Mouse (Mus musculus): ENCODE measurements around the gene Fbxo28. TPM values are rescaled to one million over a fixed set of nuclear protein-coding genes. Genes with fewer than 3 reads are reported as not detected.
"Not testable (repeated sequence)": the region's sequence is repeated elsewhere in the genome, so short reads cannot be mapped to it uniquely, and the experiment has no call there.

Fbxo28 gene
- total RNA-seq, 2 experiments from 2014 or later, result 20.7 to 22.5 TPM

DNA sequence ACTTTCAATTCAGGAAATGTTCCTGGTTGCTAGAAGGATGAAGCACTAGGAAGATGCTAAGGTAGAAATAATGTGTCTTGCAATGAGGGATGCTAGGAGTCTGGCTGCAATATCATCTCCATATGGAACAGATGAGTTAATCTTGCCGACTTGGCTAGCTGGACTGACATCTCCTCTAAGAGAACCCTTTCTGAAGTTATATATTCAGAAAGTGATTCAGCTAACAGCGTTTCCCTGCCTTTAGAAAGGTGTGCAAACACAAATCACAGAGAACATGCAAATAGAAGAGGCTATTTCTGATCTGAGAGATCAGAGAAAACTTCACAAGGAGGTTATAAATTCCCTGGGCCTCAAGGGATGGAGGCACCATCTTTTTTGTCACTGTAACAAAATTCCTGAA, 4.4 kb upstream of the Fbxo28 start:
- no peak for DNase-seq

DNA sequence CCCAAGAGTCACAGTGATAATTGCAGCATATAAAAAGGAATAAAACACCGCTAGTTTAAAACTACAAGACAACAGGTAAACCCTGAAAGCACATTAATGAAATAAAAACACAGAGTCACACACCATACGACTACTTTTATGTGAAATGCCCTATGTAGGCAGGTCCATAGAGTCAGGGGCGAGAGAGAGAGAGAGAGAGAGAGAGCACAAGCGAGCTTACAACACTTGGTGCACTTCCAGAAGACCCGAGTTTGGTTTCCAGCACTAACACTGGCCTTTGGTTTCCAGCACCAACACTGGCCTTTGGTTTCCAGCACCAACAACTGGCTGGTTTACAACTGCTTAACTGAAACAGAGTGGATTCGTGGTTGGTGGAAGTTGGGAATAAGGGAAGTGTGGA, 564 bp upstream of the Fbxo28 start:
- DNase-seq, result peak in 1 of 2 experiments; percentile 23

DNA sequence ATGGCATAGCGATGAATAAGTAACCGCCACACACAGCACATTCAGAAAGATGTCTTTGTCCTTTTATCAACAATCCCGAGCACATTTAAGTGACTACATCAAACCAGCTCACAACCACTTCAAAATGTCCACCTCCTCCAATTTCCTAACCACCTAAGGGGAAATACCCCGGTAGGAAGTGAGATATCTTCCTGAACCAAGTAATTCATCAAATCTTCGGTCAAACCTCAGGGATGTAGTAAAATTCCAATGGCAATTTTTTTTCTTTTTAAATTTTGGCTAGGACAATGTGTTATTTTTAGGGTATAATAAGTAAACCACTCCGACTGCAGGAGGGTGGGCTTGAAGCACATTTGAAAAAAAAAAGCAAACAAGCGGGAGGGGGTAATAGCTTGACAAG, 1.1 kb downstream of the Fbxo28 start:
- DNase-seq, result no peak

DNA sequence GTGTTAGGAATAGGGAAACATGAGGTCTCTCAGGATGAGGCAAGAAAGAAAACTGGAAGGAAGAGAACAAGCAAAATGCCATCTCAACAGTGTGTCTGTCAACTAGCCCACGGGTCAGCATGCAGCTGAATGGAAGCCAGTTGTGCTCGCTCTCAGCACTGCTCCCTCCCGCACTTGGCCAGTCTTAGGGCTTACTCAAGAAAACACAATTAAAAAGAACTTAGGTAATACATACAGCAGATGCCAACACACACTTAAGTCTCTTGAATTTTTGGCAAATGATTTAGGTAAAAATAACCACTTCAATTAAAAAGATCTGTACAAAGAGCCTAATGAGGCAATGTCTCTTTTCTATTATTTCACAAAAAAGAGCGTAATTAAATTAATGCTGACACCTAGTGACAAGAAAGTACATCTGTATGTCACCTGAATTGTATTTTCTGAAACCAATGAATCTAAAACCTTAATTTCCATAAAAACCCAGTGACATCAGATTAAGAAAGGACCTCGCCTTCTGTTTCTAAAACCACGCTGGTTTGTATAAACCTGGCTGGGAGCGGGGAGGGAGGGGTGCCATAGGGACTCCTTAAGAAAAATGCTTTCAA, 2.4 kb downstream of the Fbxo28 start:
- DNase-seq, result no peak

DNA sequence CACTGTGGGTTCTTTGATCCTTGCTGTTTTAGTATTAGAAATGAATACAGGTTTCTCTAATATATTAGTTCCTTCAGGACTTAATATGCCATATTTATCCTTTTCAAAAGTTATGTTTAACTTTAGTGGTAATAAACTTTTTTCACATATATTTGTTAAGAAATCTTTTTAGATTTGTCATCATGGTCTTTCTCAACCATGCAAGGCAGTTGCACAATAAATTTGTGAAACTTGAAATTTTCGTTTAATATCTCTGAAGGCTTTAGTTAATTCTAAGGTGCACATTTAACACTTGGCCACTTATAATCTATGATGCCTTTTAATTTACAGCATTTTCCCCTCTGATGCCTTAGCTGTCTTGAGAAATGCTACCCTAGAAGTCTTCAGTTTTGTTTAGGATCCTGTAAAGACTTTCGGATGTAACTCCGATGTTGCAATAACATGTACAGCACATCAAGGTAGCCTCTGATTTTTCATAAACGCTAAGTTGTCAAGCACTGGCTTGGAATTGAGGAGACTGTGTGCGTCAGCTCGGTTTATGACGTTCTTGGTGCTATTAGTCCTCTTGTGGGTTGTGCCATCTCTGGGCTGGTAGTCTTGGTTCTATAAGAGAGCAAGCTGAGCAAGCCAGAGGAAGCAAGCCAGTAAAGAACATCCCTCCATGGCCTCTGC, 7.5 kb downstream of the Fbxo28 start:
- no peak for DNase-seq

DNA sequence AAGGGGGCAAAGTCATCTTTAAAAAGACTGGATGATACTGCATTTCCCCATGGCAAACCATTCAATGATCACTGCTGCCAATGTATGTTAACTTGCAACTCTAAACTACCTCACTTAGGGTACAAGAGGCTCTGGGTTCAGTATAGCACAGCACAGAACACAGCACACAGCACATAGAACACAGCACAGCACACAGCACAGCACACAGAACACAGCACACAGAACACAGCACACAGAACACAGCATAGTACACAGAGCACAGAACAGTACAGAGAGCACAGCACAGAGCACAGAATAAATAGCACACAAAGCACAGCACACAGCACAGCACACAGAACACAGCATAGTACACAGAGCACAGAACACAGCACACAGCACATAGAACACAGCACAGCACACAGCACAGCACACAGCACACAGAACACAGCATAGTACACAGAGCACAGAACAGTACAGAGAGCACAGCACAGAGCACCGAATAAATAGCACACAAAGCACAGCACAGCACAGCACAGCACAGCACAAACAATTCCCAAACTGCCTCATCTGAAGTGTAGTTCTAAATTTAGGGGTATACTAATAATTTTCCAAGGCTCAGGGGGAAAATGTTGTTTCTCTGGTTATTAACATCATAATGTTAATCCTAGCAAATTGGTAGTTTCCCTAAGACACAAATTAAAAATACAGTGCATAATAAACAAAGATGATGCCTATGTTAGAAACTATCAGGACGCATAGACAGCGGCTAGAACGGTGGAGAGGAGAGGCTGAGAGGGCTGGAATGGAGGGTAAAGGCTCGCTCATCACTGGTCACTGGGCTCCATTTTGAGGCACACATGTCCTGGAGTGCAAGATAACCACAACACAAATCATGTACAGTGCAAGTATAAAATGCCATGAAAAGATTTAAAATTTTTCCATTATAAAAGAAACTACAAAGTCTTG, 9.1 kb downstream of the Fbxo28 start:
- DNase-seq, result no peak

DNA sequence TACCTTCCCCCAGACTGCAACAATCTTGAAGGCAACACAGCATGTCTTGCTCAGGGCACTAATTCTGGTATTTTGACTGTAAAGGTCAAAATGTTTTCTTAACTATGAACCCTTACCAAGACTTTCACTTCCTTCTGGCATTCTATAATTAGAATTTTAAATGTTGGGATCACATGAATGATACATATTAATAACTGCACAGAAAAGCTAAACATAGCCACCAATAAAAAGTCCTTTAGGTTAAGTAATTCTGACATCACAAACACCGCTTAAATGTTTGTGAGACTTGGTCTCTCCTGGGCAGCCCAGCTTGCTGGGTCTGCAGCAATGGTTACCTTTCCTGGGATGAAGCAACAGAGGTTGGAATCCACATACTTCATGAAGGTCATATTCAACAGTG, 15.5 kb downstream of the Fbxo28 start:
- DNase-seq, result no peak

DNA sequence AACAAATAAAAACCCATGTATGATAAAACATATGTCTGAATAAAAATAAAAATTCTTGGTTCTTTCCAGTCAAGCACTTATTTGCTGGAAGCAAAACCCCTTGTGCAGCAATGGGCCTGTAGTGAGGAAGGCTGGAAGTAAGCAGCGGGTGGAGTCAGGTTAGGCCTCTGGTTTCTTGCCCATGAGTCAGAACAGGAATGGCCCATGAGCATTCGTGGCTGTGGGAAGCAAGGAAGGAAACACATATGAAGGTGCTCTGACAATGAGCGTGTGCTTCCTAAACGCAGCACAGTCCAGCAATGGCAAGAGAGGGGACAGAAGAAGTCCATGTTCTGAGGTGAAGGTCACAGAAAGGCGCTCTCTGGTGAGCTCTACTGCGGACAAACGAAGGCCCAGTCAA, 16.9 kb downstream of the Fbxo28 start:
- DNase-seq, result no peak

DNA sequence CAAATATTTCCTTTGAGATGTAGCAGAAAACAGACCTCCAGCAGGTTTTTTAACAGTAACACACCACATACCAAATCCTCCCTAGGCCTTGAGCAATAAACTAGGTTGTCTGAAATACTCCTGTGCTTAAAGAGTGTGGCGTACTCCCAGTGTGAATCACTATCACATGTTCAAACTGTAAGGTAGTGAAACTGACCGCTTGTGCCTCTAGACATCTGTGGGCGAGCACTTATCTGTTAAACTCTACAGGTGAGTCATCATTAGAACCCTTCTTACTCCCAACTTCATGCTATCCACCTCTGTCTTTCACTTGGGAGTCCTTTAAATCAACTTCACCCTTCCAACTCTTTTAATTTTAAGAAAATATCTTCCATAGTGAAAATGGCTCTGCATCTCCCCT, 18.3 kb downstream of the Fbxo28 start:
- DNase-seq, result no peak

DNA sequence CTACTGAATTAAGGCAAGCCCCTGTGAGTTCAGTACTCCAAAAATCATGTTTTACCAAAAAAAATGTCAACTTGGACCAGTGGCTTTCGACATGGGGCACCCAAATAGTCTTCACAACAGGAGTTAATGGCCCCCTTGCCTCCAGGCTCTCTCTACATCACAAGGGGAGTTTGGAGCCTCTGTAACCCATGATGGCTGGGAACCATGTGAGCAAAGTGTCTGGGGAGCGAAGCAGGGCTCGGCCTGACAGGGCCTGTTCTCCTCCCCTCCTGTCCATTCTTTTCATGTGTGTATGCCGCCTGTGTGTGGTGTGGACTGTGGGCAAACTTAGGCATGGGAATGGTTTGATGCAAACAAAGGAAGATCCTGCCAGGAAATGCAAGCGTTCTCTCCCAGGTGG, 27.2 kb downstream of the Fbxo28 start:
- no peak for DNase-seq

DNA sequence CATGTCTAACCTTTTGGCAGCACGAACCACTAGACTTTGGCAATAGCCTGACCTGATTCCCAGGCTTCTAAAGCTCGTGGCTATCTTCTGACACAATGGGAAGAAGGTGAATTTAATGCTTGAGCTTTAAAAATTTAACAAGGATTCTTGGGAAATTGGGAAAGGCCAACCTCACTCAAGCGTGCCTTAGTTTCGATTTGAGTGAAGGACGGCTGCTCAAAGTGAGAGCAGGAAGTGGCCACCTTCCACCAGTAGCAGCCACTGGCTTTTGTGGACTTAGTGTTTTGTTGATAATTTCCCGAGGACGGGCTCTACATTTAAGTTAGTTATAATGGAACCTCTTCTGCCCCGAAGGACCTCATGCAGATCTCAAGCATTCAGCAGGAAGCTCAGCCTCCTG, 28.2 kb downstream of the Fbxo28 start:
- DNase-seq, result no peak

DNA sequence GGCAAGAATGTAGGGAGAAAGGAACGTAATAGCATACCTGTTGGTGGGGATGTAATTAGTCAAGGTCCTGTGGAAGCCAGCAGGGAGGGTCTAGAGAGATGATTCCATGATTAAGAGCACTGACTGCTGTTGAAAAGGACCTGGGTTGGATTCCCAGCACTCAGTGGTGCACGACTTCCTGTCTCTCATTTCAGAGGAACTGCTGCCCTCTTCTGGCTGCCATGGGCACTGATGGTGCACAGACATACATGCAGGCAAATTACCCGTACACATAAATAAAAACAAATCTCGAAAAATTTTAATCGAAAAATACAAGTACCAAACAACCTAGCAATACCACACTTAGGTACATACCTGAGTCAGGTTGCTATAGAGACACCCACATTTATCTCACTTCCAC, 30.1 kb downstream of the Fbxo28 start:
- no peak for DNase-seq

DNA sequence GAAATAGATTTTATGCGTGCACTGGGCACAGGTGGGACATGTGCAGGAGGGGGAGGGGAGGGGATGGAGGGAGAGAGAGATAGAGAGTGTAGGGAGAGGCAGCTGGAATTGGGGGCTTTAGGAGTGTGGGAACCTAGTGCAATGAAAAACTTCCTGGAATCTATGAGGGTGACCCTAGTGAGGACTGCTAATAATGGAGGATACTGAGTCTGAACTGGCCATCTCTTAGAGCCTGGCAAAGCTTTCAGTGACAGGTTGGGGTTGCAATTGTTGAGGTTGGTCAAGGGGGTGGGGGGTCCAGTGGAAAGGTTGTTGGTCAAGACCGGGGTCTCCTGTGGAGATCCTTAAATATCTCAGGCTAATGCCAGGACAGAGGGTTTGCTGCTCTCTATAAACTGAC, 31.1 kb downstream of the Fbxo28 start:
- DNase-seq, result no peak

DNA sequence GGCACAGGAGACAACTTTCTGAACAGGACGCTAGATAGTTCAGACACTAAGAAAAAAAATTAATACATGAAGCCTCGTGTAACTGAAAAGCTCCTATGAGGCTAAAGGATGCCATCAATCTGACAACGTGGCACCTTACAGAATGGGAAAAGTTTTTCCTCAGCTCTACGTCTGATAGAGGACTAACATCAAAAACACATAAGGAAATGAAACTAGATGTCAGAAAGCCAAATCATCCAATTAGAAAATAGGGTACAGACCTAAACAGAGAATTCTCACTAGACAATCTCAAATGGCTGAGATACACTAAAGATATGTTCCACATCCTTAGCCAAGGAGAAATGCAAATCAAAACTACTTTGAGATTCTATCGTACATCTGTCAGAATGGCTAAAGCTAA, 32.0 kb downstream of the Fbxo28 start:
- DNase-seq, result no peak

DNA sequence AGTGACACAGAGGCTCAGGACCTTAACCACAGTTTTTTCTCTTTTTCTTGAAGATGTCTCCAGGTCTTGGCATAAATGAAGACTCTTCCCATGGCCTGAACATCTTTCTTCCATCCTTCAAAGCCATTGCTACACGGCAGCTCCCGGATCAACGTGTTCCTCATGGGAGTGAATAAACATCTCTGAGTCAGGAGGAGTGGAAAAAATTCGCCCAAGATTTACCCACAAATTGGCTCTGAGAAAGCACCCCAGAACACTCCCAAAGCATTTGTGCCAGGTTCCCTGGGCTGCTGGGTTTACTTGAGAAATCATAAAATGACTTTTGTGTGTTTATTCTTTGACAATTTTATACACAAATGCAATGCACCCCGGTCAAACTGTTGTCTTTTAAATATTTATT, 38.5 kb downstream of the Fbxo28 start:
- DNase-seq, result no peak

DNA sequence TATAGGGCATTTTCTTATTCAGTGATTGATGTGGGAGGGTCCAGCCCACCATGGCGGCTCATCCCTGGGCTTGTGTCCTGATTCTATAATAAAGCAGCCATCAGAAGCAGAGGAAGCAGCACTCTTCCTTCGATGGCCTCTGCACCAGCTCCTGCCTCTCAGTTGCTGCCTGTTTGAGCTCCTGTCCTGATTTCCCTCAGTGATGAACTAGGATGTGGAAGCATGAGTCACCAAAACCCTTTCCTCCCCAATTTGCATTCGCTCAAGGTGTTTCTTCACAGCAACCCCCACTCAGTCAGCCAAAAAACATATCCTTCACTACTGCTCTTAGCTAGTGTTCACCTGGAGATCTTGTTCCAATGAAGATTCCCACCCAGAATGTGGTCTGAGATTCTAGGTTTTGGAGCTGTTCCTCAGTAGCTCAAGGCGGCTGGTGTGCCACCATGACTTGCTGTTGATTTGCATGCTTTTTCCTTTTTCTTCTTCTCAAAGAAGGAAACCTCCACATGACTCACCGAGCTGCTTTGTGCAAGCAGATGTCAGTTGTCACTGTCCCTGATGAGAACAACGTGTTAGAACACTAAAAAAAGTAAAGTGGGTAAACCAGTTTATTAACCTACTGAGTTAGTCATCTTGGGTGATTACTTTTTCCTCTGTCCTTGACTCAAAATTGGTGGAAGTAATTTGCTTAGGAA, 39.1 kb downstream of the Fbxo28 start:
- DNase-seq, result no peak

DNA sequence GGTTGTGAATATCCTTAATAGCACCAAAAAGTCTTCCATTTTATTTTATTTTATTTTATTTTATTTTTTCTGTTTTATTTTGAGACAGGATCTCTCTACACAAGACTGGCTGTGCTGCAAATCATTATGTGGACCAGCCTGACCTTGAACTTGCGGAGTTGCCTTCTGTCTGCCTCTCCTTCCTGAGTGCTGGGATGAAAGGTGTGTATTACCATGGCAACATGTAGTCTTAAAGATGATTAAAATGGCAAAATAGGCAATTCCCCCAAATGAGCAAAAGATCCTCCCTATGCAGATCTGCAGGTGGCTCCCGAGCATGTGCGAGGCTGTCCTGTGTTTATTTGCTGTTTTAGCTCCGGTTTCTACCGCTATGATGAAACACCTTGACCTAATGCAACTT, 43.6 kb downstream of the Fbxo28 start:
- no peak for DNase-seq

DNA sequence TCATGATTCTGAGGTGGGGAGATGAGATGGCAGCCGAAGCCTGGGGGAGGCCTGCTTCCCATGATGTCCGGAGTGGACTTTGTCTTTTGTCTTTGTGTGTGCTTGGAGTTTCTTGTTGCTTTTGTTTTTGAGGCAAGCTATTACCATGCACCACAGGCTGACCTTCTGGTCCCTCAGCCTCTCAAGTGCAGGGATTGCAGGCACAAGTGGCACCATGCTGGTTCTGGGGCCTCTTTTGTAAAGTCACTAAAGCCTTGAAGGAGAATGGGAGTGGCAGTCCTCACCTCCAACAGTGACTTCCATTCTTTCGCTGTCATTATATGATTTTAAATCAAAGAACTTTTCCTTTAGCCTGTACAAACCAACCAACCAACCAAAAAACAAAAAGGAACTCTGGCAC, 44.2 kb downstream of the Fbxo28 start:
- no peak for DNase-seq

DNA sequence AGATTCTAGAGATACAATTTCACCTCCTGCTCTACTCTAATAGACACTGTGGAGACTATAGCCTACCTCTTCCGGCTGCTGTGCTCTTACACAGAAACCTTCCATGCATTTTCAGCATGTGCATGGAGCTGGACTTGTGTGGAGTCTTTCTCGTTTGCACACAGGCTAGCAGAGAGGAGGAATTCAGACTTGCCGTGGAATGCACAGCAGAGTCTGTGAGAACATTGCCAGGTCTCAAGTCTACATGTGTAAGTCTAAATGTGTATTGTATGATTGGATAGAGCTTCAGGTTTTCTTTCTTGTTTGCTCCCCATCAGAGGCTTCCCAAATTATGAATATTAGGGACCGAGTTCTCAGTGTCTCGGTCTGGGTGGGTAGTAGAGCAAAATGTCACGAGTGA, 44.6 kb downstream of the Fbxo28 start:
- DNase-seq, result no peak

DNA sequence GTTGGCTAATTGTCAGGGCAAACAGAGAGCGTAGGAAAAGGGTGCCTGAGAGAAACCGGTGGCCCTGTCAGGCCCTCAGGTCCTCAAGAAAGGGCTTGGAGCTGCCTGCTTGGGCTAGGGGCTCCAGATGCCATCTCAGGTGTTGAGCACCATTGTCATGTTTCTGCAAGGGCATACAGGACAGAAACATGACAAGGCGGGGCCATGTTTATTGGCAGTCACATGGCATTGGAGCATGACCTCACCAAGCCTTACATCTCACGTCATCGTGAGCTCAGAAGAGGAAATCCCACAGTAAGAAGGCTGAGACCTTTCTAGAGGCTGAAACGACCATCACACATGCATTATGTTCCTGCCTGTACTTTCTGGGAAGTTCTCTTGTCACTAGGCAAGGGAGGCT, 45.3 kb downstream of the Fbxo28 start:
- no peak for DNase-seq

DNA sequence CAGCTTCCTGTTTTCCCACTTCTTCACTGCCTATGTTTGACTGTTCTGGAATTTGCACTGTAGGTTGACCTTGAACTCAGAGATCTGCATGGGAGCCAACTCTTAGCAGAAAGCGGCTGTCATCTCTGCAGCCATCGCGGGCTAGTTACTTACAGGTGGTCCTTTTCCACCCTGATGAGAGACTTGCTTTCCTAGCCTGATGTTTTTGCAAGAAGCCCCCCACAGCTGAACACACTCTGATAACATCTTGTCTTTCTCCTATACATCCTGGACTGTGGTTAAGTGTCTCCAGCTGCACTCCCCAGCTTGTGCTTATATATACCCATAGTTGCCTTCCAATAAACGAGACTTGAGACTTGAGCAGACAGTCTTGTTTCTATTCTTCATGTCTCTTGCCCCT, 49.1 kb downstream of the Fbxo28 start:
- DNase-seq, result no peak

DNA sequence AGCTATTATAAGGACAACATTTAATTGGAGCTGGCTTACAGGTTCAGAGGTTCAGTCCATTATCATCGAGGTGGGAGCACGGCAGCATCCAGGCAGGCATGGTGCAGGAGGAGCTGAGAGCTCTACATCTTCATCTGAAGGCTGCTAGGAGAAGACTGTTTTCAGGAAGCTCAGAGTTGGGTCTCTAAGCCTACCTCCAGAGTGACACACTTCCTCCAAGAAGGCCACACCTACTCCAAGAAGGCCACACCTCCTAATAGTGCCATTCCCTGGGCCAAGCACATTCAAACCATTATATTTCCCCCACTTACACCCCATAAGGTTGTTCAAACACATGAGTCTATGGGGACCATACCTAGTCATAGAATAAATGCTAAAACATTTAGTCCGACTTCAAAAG, 50.7 kb downstream of the Fbxo28 start:
- DNase-seq, result not testable (repeated sequence)

DNA sequence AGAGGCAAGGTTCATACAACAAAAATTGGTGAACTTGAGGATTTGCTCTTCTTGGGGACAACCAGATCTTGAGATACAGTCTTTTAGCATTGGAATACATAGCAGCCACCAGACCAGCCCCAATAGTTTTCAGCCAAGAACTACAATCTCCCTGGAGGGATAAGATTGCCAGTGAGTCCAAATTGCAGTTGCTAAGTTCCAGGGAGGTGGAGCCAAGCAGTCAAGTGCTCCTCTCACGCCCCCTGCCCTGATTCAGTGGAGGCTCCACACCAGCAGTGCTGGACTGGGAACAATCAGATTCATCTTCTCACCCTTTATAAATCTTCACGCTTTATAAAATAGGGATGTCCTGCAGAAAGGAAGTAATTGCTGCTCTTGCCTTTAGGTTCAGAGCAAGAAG, 51.6 kb downstream of the Fbxo28 start:
- no peak for DNase-seq
